Mouse (Mus musculus) v-Abl transformed pro-B cells (cell line): ENCODE measurements at regions not wholly inside any gene's neighbourhood (a gene's known extent, or its start where the extent isn't known, plus 50 kb on each side); places are given as distances from the start of the nearest gene placed in this dataset.

ENCODE experiments used
- in situ Hi-C, 2 experiments: fragments of 400-800 bp; cut with MboI; formaldehyde crosslinking; loops; one replicate each; pipeline ENCODE4 v1.15.1; 2025; ENCODE audit not compliant: unreplicated experiment in 2 of 2

GRCm38 (mm10) chr15:85672931-85673330 lies 61.9 kb upstream of the Ppara start:
- in situ Hi-C loops: no loop called here

GRCm38 (mm10) chr15:85673506-85673905 lies 61.3 kb upstream of the Ppara start:
- in situ Hi-C loops: no loop called here

- in situ Hi-C loops: no loop called here
Observed at GRCm38 (mm10) chr15:85674191-85674984, 60.4 kb upstream of the Ppara start.

- in situ Hi-C loops: no loop called here
Observed at GRCm38 (mm10) chr15:85675126-85675525, 59.7 kb upstream of the Ppara start.

- in situ Hi-C loops: no loop called here
Observed at GRCm38 (mm10) chr15:85675736-85676135, 59.0 kb upstream of the Ppara start.

- in situ Hi-C loops: no loop called here
Observed at GRCm38 (mm10) chr15:85676156-85676555, 58.6 kb upstream of the Ppara start.

GRCm38 (mm10) chr15:85676871-85677270 lies 57.9 kb upstream of the Ppara start:
- in situ Hi-C loops: no loop called here

- in situ Hi-C loops: no loop called here
Observed at GRCm38 (mm10) chr15:85677381-85677780, 57.4 kb upstream of the Ppara start.

- in situ Hi-C loops: no loop called here
Observed at GRCm38 (mm10) chr15:85677855-85678254, 56.9 kb upstream of the Ppara start.

GRCm38 (mm10) chr15:85678351-85678895 lies 56.4 kb upstream of the Ppara start:
- in situ Hi-C loops: no loop called here

GRCm38 (mm10) chr15:85678981-85679708 lies 55.6 kb upstream of the Ppara start:
- in situ Hi-C loops: no loop called here

- in situ Hi-C loops: no loop called here
Observed at GRCm38 (mm10) chr15:85679864-85680428, 54.8 kb upstream of the Ppara start.

GRCm38 (mm10) chr15:85680460-85681224 lies 54.1 kb upstream of the Ppara start:
- in situ Hi-C loops: no loop called here

GRCm38 (mm10) chr15:85682116-85682515 lies 52.7 kb upstream of the Ppara start:
- in situ Hi-C loops: no loop called here

GRCm38 (mm10) chr15:85682780-85683179 lies 52.0 kb upstream of the Ppara start:
- in situ Hi-C loops: no loop called here

- in situ Hi-C loops: no loop called here
Observed at GRCm38 (mm10) chr15:85683271-85683670, 51.5 kb upstream of the Ppara start.

- in situ Hi-C loops: no loop called here
Observed at GRCm38 (mm10) chr15:85683716-85684115, 51.1 kb upstream of the Ppara start.

- in situ Hi-C loops: no loop called here
Observed at GRCm38 (mm10) chr15:85684164-85684708, 50.5 kb upstream of the Ppara start.

- in situ Hi-C loops: no loop called here
Observed at GRCm38 (mm10) chr15:85684875-85685274, 49.9 kb upstream of the Ppara start.
